Mouse (Mus musculus): Measurements from ENCODE around the gene Ndufa8.

The Ndufa8 gene

DNA sequence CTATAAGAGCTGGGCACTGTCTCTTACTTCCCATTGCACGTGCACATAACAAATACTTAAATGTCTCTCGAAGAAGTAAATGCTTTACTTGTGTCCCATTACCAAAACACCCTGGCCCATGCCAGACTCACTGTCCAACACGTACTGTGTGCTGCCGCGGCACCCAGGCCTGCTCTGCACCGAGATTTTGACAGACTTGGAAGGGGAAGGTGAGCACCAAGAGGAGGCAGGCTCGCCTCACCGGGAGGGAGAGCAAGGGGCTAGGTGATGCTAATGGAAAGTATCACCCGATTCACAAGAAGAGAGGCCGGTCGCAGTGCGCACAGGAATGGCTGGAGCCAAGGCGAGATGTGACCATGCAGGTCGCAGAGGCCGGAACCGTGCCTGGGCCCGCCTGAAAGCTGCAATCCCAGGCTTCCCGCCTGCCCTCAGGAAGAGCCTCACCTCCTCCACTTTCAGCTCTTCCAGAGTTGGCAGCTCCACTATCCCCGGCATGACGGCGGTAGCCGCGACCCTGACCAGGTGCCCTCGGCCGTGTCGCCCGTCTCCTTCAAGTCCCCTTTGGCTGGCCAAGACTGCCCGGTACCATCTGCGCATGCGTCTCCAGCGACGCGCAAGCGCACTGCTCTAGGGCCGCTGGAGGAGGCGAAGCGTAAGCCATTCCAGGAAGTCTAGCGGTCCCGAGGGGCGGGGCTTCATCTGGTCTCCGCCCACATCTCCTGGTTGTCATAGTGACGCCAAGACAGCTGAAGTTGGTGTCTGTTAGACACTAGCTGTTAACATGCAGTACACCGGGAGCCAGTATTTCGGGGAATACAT, at the start of gene Ndufa8, which contains the start of gene Morn5:
Gene Ndufa8 (minus strand): TSS at position 659 of the 819 bp plus-strand sequence.
Gene Morn5 (plus strand): TSS at position 711 of the 819 bp plus-strand sequence.
- in situ Hi-C loops (cut with MseI, MboI): no loop called here

DNA sequence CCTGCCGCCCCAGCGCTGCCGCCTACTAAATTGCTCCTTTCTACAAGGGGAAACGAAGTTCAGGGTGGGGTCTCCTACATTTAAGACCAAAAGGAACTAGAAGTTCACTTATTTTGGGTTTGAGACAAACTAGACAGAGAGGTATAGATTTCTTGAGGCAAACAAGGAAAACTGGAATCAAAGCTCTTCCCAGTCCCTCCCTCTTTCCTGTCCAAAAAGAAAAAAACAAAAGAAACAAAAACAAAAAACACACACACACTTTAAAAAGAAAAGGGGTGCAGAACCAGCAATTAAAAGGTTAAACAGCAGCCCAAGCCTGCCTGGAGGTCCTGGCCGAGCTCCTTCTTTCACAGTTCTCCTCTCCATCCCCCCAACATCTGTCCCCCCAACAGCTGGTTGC, 48.8 kb upstream of the Ndufa8 start:
- in situ Hi-C loops (cut with MseI, MboI): no loop called here

DNA sequence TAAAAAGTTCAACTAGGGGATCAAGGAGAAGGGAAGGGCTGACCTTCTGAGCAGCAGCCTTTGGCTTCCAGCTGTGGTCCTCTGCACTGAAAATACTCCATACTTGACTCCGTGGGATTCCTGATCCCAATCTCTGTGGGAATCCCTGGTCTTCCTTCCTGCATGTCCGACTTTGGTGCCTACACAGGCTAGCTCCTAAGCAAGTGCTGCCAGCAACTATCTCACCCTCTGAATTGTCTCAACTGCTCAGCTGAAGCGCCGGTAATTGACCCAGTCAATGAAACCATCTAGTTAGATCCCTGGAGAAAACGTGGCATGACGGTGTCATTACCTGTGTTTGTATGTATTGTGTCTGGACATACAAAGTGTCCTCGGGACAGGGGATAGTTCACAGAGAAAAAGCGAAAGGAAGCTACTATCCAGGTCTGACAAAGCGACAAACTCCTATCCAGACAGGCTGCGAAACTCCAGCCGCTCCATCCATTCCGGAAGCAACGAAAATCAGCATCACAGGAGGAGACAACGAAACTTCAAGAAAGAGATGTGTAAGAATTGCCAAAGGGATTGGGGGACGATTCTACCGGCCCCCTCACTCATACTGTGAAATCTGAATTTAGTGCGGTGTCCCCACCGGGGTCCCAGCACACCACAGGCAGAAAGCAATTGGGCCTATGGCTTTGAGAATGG, 48.1 kb upstream of the Ndufa8 start:
- in situ Hi-C loops (cut with MseI, MboI): no loop called here

DNA sequence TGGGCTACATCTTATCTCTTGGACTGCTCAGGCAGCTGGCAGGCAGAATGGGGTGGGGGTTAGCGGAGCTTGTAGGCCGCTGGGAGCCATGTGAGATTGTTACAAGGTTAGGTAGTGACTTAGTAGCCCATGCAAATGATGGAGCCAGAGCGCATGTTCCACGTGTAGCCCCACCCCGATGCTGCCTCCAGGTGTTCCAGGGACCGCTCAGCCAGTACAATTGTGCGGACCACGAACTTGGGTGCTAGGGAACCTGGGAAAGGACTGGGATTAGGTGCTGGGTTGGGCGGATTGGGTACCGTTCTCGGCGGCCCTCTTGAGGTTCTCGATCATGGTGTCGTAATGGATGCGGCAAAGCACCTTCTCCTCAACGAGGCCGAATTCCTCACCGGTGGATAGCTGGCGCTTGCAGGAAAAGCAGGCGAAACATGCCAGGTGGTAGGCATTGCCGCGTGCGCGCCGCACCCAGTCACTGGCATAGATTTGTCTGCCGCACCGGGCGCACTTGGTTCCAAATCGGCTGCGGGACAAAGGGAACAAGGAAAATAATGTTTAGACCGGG, 44.8 kb upstream of the Ndufa8 start:
- in situ Hi-C loops (cut with MseI, MboI): no loop called here

DNA sequence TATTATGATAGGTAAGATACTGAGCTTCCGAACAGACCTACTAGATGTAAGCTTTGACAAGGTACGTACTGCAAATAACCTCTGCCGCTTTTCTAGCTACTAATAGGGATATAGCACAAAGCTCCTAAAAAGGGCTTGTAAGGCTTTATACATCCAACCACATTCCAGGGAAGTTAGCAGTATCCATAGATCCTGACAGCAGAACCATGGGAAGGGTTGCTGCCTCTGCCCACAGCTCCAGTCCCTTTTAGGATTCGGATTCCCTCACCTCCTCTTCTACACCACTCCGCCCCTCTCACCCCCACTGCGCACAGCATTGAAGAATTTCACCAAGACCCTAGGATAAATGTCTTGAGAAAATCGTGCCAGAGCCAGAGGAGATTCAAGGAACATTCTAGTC, 44.1 kb upstream of the Ndufa8 start:
- in situ Hi-C loops (cut with MseI, MboI): no loop called here

DNA sequence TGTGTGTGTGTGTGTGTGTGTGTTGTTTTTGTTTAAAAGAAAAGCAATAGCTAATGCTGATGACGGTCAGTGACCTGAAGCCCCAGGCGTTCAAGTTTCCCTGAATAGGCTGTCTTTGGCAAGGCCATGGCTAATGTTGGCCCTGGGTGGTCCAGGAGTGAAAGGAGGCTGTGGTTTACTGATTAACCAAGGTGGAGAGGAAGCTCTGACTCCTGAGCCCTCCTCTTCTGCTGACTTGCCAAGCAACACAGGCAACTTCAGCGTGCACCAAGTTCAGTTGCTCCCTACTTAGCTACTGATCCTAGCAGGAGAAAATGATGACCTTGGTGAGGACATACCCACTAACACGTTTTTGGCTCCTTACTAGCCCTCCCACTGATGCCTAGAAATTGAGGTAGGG, 43.5 kb upstream of the Ndufa8 start:
- in situ Hi-C loops (cut with MseI, MboI): no loop called here

DNA sequence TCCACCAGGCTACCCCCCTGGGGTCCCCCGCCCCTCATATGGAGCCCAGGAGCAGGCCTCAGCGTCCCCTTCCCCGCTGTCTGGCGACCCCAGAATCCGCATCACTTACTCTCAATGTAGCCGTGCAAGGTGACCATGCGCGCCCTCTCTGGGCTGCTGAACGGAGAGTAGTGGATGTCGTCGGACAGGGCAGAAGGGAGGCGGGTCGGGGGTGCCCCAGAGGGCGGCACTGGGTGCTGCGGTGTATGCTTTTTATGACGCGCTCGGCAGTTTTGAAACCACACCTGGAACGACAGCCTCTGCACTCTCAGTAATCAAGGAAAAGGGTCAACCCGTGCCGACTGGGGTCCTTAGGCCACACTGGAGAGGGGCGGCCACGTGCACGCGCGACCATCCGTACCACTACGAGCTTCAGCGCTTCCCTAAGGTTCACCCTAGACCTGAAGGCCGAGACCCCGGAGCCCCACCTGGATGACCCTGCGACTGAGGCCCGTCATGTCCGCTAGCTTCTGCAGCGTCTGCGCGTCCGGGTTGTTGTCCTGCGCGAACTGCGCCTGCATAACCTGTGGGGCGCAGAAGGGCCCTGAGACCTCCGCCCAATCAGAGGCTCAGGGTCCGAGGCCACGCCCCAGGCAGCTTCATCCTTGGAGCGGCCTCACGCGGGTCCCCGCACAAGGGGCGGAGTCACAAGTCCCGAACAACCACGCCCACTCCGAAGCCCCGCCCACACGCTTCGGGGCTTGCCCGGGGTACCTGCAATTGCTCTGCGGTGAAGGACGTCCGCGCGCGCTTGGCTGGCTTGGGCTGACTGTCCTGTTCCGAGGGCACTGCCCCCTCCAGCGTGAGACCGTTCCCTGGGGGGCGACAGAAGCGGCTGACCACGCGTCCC, 41.9 kb upstream of the Ndufa8 start:
- in situ Hi-C loops (cut with MseI, MboI): no loop called here

DNA sequence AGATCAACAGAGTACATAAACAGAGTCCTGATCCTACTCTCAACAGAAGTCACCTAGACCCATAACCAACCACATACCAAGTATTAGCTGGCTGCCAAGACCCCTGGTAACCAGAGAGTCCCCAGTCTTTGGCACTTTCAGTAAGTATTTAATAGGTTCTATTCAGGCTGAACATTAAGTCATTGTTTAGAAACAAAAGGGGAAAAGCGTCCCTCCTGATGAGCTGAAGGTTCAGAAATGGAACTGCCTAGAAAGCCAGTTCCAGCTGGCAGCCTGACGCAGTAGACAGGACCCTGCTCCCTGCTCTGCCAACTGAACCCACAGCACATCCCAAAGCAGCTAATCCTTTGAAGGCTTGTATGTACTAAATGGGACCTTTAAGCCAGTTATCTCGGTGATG, 40.0 kb upstream of the Ndufa8 start:
- in situ Hi-C loops (cut with MseI, MboI): no loop called here

DNA sequence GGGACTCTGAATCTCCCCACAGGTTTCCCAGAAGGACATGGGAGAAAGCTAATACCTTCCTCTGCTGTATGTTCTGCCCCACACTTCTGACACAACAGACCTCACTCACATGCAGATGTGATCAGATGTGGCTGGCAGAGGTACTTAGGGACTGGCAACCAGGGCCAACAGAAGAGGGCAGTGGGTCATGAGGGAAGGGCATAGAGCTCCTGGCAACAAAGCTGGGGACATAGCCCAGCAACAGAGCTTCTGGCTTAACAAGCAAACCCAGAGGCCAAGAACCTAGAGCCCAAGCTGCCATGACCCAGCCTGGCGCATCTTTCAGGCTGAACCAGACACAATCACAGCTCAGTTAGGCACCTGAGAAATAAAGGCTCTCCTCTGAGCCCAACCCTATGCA, 35.8 kb upstream of the Ndufa8 start:
- in situ Hi-C loops (cut with MseI, MboI): no loop called here

DNA sequence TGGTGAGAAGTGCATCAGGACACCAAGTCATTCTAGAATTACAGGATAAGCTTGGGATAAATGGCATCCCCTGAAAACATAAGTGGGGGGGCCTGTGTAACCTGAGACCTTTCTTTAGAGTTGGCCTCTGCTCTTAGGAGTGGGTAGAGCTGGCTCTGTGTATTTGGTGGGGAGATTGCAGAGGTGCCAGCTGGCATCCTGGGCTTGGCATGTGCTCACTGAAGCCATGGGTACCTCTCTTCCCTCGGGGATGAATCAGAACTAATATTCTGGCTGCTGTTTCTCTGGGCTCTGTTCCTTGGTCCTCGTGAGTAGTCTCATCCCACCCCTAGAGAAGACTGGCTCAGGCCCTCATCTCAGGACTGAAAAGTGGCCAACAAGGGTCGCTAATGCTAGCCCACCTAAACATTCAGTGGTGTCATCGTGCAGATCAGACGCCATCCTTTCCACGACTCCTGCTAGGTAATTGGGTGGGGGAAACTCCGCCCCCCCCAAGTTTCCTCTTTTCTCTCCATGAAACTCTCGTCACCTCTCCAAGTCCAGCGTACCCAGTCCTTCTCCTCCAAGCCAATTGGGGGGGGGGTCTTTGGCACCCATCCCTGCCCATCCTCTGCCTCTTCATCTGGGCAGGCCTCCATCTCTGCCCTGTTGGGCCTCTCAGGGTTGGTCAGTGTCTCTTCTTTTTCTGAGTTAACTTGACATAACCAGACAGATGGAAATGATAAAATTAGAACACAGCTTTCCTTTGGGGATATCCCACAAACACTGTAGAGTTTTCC, 33.8 kb upstream of the Ndufa8 start:
- in situ Hi-C loops (cut with MseI, MboI): no loop called here

DNA sequence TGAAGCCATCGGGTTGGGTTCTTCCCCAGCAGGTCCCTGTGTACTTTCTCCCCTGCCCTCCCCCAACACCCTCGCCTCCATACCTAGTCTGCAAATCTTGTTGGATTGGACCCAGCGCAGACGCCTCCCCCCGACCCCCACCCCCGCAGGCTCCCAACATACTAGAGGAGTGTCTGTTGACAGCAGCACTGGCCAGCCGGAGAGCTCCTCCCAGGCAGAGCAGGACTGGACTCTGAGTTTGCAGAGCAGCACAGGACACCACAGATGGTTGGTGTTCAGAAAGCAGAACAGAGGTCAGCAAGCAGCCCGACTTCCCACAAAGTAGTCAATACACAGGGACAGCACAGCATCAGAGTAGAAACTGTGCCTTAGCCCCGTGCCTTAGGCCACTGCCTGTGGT, 32.2 kb upstream of the Ndufa8 start:
- in situ Hi-C loops (cut with MseI, MboI): no loop called here

DNA sequence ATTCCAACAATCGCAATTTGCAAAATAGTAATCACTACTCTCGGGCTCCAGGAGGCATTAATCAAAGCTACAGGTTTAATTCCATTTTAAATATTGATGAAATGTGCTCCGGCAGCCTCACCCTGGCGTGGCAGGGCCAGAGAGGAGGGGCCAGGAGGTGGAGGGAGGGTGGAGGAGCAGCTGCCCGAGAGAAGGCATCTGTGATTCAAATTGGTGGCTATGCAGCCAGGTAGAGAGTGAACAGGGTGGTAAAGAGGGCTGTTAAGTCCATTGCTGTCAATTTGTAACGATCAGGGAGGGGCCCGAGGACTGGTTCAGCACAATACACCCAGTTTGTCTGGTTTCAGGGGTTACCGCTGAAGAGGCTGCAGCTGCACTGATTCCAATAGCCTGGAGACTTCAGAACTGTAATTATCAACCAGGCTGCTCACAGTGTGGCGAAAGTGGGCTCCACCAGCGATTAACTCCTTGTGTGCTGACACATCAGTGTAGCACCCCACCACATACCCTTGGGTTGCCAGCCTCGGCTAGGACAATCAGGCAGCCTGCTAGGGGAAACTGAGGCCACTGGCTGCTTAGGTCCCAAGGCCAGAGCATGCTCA, 28.1 kb upstream of the Ndufa8 start:
- in situ Hi-C loops (cut with MseI, MboI): no loop called here

DNA sequence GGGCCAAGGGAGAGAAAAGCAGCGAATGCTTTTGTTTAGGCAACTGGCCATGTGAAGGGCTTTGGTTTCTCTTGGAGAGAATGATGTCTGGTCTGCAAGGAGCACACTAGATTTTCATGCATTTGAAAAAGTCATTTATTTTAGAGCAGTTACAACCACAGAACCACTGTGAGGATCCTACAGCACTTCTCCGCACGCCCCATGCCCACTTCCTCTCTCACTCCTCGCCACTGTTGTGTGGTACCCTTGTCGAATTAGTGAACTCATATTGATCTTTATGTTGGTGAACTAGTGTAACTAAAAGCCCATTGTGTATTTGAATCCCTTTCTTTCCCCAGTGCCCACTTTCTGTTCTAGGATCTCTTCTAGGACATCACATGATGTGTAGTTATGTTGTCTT, 26.0 kb upstream of the Ndufa8 start:
- in situ Hi-C loops (cut with MseI, MboI): no loop called here

DNA sequence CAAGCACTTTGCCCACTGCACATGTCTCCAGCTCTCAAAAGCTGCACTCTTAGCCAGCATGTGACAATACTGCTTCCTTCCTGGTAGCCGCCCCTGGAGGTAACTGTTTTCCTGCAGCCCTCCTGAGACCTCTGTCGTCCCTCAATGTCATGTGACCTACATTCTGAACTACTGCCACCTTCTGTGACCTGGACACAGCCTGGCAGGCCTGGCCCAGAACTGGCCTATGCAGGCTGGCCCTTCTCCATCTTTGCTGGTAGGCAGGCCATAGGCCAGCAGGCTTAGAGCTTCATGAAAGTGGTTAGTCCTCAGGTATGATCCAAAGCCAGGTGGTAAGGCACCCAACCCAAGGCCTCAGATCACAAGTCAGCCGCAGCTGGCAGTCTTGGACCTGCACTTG, 24.6 kb upstream of the Ndufa8 start:
- in situ Hi-C loops (cut with MseI, MboI): no loop called here

DNA sequence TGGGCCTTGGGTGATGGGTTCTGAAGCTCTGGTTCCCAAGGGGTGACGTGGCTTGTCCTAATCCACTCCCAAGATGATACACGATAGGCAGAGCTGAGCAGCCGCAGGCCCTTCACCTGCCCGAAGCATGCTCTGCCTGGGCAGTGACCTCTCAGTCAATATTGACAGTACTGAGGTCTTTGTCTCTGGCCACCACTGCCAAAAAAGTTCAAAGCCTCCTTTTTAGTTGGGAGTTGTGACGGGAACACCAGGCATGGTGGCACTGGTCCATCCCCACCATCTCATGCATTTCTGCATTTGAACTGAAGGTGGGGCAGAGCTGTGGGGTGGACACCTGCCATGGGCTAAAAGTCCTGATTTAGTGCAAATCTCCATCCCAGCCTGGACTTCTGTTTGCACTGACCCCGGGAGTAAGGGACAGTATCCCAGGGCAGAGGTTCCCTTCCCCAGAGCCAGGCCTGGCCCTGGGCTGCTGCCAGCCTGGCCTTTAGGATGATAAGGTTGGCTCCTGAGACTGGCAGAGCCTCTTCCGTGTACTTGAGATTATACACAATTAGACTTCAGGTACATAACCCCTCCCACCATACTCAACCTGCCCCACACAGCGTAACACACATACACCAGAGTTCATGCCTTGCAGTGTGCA, 22.6 kb upstream of the Ndufa8 start:
- in situ Hi-C loops (cut with MseI, MboI): no loop called here

DNA sequence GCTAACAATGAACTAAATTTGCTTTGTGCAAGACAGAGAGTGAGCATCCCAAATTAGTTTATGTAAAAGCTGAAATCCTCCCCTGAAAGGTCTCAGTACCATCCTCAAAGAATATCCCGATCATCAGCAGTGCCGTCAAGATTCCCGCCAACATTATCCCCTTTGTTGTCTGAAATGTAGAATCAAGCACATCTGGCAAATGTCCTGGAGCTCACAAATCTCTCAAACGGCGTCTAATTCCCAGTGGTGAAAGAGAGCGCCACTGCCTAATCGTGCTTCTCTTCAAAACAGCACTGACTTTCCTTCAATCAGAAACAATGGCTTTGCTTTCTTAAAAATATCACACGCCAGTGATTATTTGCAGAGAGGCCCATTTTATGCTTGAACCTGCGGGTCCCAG, 17.9 kb upstream of the Ndufa8 start:
- in situ Hi-C loops (cut with MseI, MboI): no loop called here

DNA sequence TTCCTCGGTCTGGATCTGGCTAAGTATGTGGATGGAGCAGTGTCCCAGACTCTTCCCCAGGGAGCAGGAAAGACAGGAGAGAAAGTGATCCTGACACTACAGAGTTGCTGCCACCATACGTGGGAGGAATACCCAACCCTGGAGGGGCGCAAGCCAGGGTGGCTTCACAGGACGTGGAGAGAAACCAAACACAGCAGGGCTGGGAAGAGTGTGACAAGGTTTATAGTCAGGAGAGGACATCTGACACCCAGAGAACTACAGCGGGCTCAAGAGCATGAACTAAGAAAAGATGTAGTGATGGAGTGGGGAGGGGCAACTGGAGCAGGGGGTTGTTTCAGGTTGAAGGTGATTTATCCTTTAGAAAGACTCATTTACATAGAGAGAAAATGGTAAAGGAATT, 12.2 kb upstream of the Ndufa8 start:
- in situ Hi-C loops (cut with MseI, MboI): no loop called here

DNA sequence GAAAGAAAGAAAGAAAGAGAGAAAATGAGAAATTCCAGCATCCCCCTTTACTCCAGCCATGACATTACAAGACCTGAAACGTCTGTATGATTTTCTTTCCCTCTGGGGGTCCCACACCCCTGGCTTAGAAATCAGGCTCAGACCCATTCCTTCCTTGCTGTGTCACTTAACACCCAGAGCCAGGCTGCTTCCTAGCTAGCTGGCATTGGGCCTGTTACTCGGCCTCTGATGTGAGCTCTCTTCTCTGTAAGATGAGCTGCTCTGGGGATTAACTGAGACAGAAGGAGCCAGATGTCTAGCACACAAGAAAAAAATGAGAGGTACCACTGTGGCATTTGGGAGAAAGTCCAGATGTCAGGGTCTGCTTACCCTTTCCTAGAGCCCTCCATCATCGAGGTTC, 7.0 kb upstream of the Ndufa8 start:
- in situ Hi-C loops (cut with MseI, MboI): no loop called here

DNA sequence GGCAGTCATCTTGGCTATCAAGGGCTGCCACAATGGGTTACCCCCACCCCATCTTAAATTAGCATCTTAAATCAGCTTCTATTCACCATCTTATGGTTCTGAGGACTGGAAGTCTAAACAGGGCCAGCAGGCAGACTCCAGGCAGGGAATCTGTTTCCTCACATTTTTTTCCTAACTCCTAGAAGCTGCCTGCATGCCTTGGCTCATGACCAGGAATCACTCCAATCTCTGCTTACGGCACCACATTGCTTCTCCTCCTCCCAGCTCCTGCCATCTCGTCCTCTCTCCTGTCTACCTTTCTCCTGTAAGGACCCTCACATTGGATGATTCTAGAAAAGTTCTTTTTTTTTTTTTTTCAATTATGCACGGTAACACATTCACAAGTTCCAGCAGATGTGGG, 4.0 kb upstream of the Ndufa8 start:
- in situ Hi-C loops (cut with MseI, MboI): no loop called here

DNA sequence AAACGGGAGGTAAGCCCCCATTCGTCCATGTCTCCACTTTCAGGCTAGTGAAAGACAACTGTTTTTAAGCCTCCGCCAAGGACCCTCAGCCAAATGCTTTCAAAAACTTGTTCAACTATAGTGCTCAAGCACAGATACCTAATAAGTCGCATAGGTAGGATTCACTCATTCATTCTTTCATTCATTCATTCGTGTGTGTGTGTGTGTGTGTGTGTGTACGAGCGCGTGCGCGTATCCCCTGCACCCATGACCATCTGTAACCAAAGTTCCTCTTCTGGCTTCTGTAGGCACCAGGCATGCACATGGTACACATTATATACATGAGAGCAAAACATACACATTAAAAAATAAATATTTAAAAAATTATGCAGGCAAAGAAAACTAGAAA, 355 bp upstream of the Ndufa8 start:
- in situ Hi-C loops (cut with MseI, MboI): no loop called here

Measured in mouse trophoblast stem cell (cell line).